Mouse (Mus musculus): ENCODE results near the gene Bbs7. TPM values are rescaled to one million over a fixed set of nuclear protein-coding genes. Genes with fewer than 3 reads are reported as not detected.

Gene Bbs7
- polyA plus RNA-seq, 1 experiment from 2014 or later = 10.3 TPM

DNA sequence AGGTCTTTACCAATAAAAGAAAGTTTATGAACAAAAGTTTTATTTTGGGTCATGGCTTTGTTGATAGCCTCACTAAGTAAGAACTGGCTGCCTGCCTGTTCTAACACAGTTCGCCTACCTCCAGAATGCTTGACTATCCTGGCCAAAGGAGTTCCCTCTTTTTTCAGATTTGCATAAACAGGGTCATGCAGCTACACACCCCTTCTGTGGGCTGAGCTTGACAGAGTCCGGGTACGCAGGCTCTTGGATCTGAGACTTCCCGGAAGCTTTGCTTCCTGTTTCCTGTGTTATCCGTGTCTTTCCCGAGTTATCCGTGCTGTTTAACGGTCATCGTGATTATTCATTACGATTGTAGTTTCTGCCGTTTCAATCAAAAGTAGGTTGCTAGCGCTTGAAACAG, 77.2 kb downstream of the Bbs7 start:
- ATAC-seq = no peak
- H3K9me3 ChIP-seq (ENCODE audit: control insufficient read depth, low read length) = 0 out of 2 replicates have a peak, but pooled peaks cover 9% of the 10 kb centered on the region
- no peak overlapping the region for H3K4me2 ChIP-seq (ENCODE audit: low read depth, low read length)
- 90% methylated on average over 12 of the region's 12 CpGs for WGBS
- no peaks in the 10 kb centered on the region for H3K27me3 ChIP-seq (replicated peaks; ENCODE audit: control insufficient read depth, insufficient read depth, low read length)
- no peak overlapping the region for H3K4me3 ChIP-seq (ENCODE audit: low read length)
- peaks cover 9% of the 10 kb centered on the region for H3K4me1 ChIP-seq (ENCODE audit: control insufficient read depth, insufficient read depth, low read length)
- H3K9ac ChIP-seq (ENCODE audit: low read depth, low read length) = no peak overlapping the region
- H3K36me3 ChIP-seq (ENCODE audit: control insufficient read depth, insufficient read depth, low read length) = no peaks in the 10 kb centered on the region
- no peak overlapping the region for H3K27ac ChIP-seq (ENCODE audit: low read length)

DNA sequence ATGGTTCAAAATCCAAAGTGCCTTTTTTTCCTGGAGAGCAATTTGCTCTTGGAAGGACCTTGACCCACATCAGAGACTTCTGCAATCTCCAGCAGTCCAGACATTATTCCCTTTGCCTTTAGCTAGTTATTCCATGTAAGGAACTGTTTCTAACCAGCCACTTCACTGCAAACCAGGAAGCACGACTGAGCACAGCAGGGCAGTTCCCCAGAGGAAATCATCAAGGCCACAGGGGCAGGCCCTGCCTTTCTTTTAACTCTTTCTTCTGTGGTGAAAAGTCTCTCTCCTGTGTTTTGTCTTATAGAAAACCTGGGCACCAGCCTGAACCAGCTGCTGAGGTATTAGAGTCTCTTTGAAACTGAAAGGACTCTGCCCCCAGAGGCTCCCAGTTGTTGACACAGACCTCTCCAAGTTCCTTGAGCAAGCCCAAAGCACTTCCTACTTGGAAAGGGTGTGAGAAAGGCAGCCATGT, 80.0 kb downstream of the Bbs7 start:
- Histone ChIP-seq H3K4me3 (ENCODE audit: low read length) (no peak overlapping the region), H3K9ac (ENCODE audit: low read depth, low read length) (no peak overlapping the region), H3K4me1 (ENCODE audit: control insufficient read depth, insufficient read depth, low read length) (peaks cover 9% of the 10 kb centered on the region), H3K27ac (ENCODE audit: low read length) (peak overlapping the region; percentile 90), H3K9me3 (ENCODE audit: control insufficient read depth, low read length) (0 out of 2 replicates have a peak, but pooled peaks cover 9% of the 10 kb centered on the region), H3K4me2 (ENCODE audit: low read depth, low read length) (no peak overlapping the region), H3K27me3 (replicated peaks; ENCODE audit: control insufficient read depth, insufficient read depth, low read length) (no peaks in the 10 kb centered on the region), H3K36me3 (ENCODE audit: control insufficient read depth, insufficient read depth, low read length) (no peaks in the 10 kb centered on the region)
- 7% methylated on average over 1 of the region's 1 CpGs for WGBS
- peak; percentile 94 for ATAC-seq

DNA sequence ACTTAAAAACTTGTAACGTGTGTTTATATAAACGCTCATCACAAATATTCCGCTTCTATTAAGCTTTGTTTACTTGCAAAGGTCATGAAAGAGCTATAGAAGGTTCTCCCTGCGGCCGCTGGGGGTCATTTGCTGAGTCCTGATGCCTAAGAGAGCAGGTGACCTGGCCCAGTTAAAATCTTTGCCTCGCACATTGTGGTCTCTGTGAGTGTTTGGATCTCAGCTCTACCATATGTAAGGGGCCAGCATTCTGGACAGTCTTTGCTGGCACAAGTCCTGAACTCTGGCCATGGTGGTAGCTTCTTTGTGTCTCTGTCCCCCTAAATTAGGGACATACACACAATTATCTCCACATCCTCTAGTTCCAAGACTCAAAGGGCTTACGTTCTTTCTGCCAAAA, 80.5 kb downstream of the Bbs7 start:
- peak overlapping the region; percentile 74; the same call in 1 of the 2 replicates for H3K4me2 ChIP-seq (ENCODE audit: low read depth, low read length)
- WGBS = 29% methylated on average over 7 of the region's 7 CpGs
- H3K36me3 ChIP-seq (ENCODE audit: control insufficient read depth, insufficient read depth, low read length) = no peaks in the 10 kb centered on the region
- ATAC-seq = peak; percentile 64
- no peaks in the 10 kb centered on the region for H3K27me3 ChIP-seq (replicated peaks; ENCODE audit: control insufficient read depth, insufficient read depth, low read length)
- H3K4me1 ChIP-seq (ENCODE audit: control insufficient read depth, insufficient read depth, low read length) = peaks cover 9% of the 10 kb centered on the region
- peak overlapping the region; percentile 90 for H3K27ac ChIP-seq (ENCODE audit: low read length)
- H3K9ac ChIP-seq (ENCODE audit: low read depth, low read length) = no peak overlapping the region
- 0 out of 2 replicates have a peak, but pooled peaks cover 9% of the 10 kb centered on the region for H3K9me3 ChIP-seq (ENCODE audit: control insufficient read depth, low read length)
- no peak overlapping the region for H3K4me3 ChIP-seq (ENCODE audit: low read length)

DNA sequence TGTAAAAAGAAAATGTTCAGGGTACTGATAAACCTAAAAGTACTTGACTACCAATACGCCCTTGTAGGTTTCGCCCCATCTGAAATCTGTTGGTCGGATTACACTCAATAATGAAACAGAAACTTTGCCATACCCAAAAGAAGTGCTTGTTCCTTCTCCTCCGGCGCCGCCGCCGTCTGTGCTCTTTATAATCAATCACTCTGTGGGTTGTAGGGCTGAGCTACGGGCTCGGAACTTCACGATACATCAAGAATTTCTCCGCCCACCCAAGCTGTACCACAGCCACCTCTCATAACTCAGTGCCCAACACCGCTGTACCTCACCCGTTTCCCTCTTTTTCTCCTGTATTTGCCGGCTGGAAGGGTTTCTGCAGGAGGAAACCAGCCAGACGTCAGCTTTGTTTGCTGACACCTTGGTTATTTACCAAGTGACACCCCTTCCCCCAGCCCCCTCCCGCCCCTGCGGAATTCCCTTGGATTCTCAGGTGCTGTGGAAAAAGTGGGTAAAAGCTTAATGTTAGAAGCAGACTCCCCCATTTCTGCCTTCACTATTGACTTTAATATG, 81.2 kb downstream of the Bbs7 start:
- ATAC-seq = no peak
- Histone ChIP-seq H3K9ac (ENCODE audit: low read depth, low read length) (peak overlapping the region; percentile 63), H3K4me3 (ENCODE audit: low read length) (peak overlapping the region; percentile 44), H3K27me3 (replicated peaks; ENCODE audit: control insufficient read depth, insufficient read depth, low read length) (no peaks in the 10 kb centered on the region), H3K36me3 (ENCODE audit: control insufficient read depth, insufficient read depth, low read length) (no peaks in the 10 kb centered on the region), H3K4me2 (ENCODE audit: low read depth, low read length) (peak overlapping the region; percentile 74), H3K27ac (ENCODE audit: low read length) (0 out of 2 replicates have a peak overlapping the region, but pooled peaks have one; percentile 27), H3K4me1 (ENCODE audit: control insufficient read depth, insufficient read depth, low read length) (peaks cover 9% of the 10 kb centered on the region), H3K9me3 (ENCODE audit: control insufficient read depth, low read length) (0 out of 2 replicates have a peak, but pooled peaks cover 9% of the 10 kb centered on the region)
- 5% methylated on average over 18 of the region's 18 CpGs for WGBS

DNA sequence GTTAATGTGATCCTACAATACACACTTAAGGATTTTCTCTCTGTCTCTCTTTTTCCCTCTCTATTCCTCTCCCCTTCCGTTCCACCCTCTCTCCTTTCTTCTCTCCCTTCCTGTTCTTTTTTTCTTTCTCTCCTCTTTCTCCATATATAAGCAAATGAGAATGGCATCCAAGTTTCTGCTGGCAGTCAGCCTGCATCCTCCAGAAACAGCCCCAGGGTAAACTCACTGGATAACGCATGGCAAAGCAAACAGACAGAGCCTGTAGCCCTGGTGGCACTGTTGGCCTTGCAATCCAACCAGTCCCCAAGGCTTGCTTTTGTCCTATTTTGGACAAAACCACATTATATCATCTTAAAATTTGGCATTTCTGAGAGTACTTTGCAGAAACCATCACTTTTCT, 82.0 kb downstream of the Bbs7 start:
- Histone ChIP-seq H3K4me1 (ENCODE audit: control insufficient read depth, insufficient read depth, low read length) (peaks cover 9% of the 10 kb centered on the region), H3K36me3 (ENCODE audit: control insufficient read depth, insufficient read depth, low read length) (no peaks in the 10 kb centered on the region), H3K27me3 (replicated peaks; ENCODE audit: control insufficient read depth, insufficient read depth, low read length) (no peaks in the 10 kb centered on the region), H3K9ac (ENCODE audit: low read depth, low read length) (no peak overlapping the region), H3K4me3 (ENCODE audit: low read length) (no peak overlapping the region), H3K9me3 (ENCODE audit: control insufficient read depth, low read length) (0 out of 2 replicates have a peak, but pooled peaks cover 9% of the 10 kb centered on the region), H3K4me2 (ENCODE audit: low read depth, low read length) (no peak overlapping the region), H3K27ac (ENCODE audit: low read length) (no peak overlapping the region)
- WGBS = 52% methylated on average over 2 of the region's 2 CpGs
- ATAC-seq = no peak

DNA sequence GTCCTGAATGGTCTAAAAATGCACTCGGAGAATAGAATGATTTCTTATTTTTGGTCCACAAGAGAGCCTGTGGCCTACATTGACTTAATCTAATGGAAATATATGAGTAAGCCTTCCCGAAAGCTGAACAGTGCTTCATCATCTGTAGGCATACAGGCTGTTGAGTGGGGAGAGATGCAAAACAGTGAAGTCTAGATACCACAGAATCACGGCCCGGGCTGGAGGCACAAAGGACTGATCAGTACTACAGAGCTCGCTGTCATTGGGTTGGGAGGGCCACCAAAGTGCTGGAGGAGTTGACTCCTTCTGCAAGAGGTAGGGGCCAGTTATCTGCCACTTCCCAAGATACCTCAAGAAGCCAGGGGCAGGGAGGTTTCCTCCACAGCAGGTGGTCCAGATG, 82.5 kb downstream of the Bbs7 start:
- Histone ChIP-seq H3K9ac (ENCODE audit: low read depth, low read length) (no peak overlapping the region), H3K36me3 (ENCODE audit: control insufficient read depth, insufficient read depth, low read length) (no peaks in the 10 kb centered on the region), H3K4me3 (ENCODE audit: low read length) (no peak overlapping the region), H3K27me3 (replicated peaks; ENCODE audit: control insufficient read depth, insufficient read depth, low read length) (no peaks in the 10 kb centered on the region), H3K4me2 (ENCODE audit: low read depth, low read length) (no peak overlapping the region), H3K27ac (ENCODE audit: low read length) (no peak overlapping the region), H3K9me3 (ENCODE audit: control insufficient read depth, low read length) (0 out of 2 replicates have a peak, but pooled peaks cover 9% of the 10 kb centered on the region), H3K4me1 (ENCODE audit: control insufficient read depth, insufficient read depth, low read length) (peaks cover 9% of the 10 kb centered on the region)
- 90% methylated on average over 5 of the region's 5 CpGs for WGBS
- ATAC-seq = no peak

DNA sequence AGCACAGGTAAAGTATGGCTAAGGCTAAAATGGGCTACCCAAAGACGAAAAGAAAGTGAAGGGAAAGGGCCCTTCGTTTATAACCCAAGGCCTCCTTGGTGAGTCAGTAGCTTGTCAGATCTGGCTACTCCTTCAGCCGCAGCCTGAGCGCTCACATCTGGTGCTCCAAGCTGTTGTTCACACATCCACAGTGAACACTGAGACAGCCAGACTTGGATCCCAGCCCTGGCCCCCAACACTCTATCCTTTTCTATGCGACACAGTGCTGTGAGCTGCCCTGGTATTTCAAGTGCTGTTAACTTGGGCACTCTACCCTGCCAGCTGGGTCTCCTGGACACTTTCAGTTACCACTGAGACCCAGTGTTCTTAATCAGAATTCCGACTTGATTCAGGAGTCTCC, 82.9 kb downstream of the Bbs7 start:
- 87% methylated on average over 6 of the region's 6 CpGs for WGBS

DNA sequence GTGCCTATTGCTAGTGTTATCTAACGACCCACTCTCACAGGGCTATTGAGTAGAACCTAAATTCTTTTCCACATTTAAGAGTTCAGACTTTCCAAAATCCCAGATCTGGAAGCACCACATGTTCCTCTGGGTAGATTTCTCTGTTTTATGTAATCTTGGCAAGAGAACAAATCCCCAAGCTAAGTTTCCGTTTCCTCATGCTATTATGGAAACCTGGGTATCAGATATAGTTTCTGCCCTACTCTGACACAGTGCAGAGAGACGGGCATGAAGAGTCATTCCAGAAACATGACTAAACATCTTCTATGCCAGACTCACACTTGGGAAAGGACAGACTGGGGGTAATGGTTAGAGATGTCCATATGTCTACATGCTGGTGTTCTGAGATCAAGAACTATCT, 88.8 kb downstream of the Bbs7 start:
- no peaks in the 10 kb centered on the region for H3K9me3 ChIP-seq (ENCODE audit: control insufficient read depth, low read length)
- ATAC-seq = no peak
- H3K4me2 ChIP-seq (ENCODE audit: low read depth, low read length) = no peak overlapping the region
- no peaks in the 10 kb centered on the region for H3K36me3 ChIP-seq (ENCODE audit: control insufficient read depth, insufficient read depth, low read length)
- no peak overlapping the region for H3K9ac ChIP-seq (ENCODE audit: low read depth, low read length)
- peaks cover 12% of the 10 kb centered on the region; the same call in 1 of the 2 replicates for H3K27me3 ChIP-seq (replicated peaks; ENCODE audit: control insufficient read depth, insufficient read depth, low read length)
- H3K27ac ChIP-seq (ENCODE audit: low read length) = no peak overlapping the region
- no peaks in the 10 kb centered on the region for H3K4me1 ChIP-seq (ENCODE audit: control insufficient read depth, insufficient read depth, low read length)
- H3K4me3 ChIP-seq (ENCODE audit: low read length) = no peak overlapping the region
- WGBS = 63% methylated on average over 3 of the region's 3 CpGs

More for the DNA sequence above, 82.9 kb downstream of the Bbs7 start:
- no peaks in the 10 kb centered on the region for H3K27me3 ChIP-seq (replicated peaks; ENCODE audit: control insufficient read depth, insufficient read depth, low read length)
- H3K4me2 ChIP-seq (ENCODE audit: low read depth, low read length) = no peak overlapping the region
- H3K4me3 ChIP-seq (ENCODE audit: low read length) = no peak overlapping the region
- no peak for ATAC-seq
- H3K9me3 ChIP-seq (ENCODE audit: control insufficient read depth, low read length) = 0 out of 2 replicates have a peak, but pooled peaks cover 9% of the 10 kb centered on the region
- H3K4me1 ChIP-seq (ENCODE audit: control insufficient read depth, insufficient read depth, low read length) = peaks cover 9% of the 10 kb centered on the region
- H3K36me3 ChIP-seq (ENCODE audit: control insufficient read depth, insufficient read depth, low read length) = no peaks in the 10 kb centered on the region
- no peak overlapping the region for H3K27ac ChIP-seq (ENCODE audit: low read length)
- H3K9ac ChIP-seq (ENCODE audit: low read depth, low read length) = no peak overlapping the region
